Mouse (Mus musculus) forebrain, embryonic 15.5 days (tissue): ENCODE data around the gene Btbd18. TPM values are rescaled to one million over a fixed set of nuclear protein-coding genes. Genes with fewer than 3 reads are reported as not detected.

Experiments
- ATAC-seq: fragments of 200-750 bp; cut with Nextera tagmentation; replicated peaks from 2 replicates; pipeline ENCODE4 v1.8.0; 2017; ENCODE audit warnings: mild to moderate bottlenecking, moderate TSS enrichment, moderate library complexity
- H3K27ac ChIP-seq: fragments of 300-500 bp; sonication (generic); replicated peaks from 2 replicates; pipeline ENCODE4 v1.5.1; 2015; ENCODE audit warnings: mild to moderate bottlenecking, inconsistent platforms
- H3K27me3 ChIP-seq: fragments of 300-500 bp; sonication (generic); 2 replicates; pipeline ENCODE4 v1.6.1; 2015; ENCODE audit warnings: inconsistent platforms
- H3K36me3 ChIP-seq: fragments of 300-500 bp; sonication (generic); 2 replicates; pipeline ENCODE4 v1.6.1; 2015; ENCODE audit warnings: mild to moderate bottlenecking, inconsistent platforms
- H3K4me1 ChIP-seq: fragments of 300-500 bp; sonication (generic); 2 replicates; pipeline ENCODE4 v1.6.1; 2015; ENCODE audit warnings: inconsistent platforms
- H3K4me2 ChIP-seq: fragments of 300-500 bp; sonication (generic); replicated peaks from 2 replicates; pipeline ENCODE4 v1.6.1; 2015; ENCODE audit warnings: mild to moderate bottlenecking, inconsistent platforms
- H3K4me3 ChIP-seq: fragments of 300-500 bp; sonication (generic); 2 replicates; pipeline ENCODE4 v1.5.1; 2015; ENCODE audit warnings: mild to moderate bottlenecking, inconsistent platforms
- H3K9ac ChIP-seq: fragments of 300-500 bp; sonication (generic); replicated peaks from 2 replicates; pipeline ENCODE4 v1.6.1; 2015; ENCODE audit warnings: mild to moderate bottlenecking, inconsistent platforms
- H3K9me3 ChIP-seq: fragments of 300-500 bp; sonication (generic); 2 replicates; pipeline ENCODE4 v1.6.1; 2016; ENCODE audit warnings: inconsistent platforms
- WGBS: fragments of 180-500 bp; shearing (Covaris S2); methylation state at CpG from one replicate; pipeline ENCODE4 v1.1.7; 2015; ENCODE audit warnings: mixed read lengths; 5-methylcytosine and 5-hydroxymethylcytosine counted together
- polyA plus RNA-seq: library from polyadenylated mRNA; unstranded; fragments of >200 nt; fragmentation: Nextera tagmentation; extraction: Ambion mirVana; gene quantifications from 2 replicates; pipeline ENCODE4 v1.2.1, GENCODE M21; 2015

Btbd18 gene
- polyA plus RNA-seq, 1 experiment from 2014 or later = 0.41 TPM

GRCm38 (mm10) chr2:84677968-84678880 is 19.3 kb downstream of the Btbd18 start, which contains the start of the genes Gm28635 and Med19:
Gene Gm28635 (minus strand): TSS chr2:84678041.
Gene Med19 (plus strand): TSS chr2:84678402.
- H3K9me3 ChIP-seq = no peaks in the 10 kb centered on the region
- H3K27me3 ChIP-seq = no peaks in the 10 kb centered on the region
- peaks cover 25% of the 10 kb centered on the region for H3K4me1 ChIP-seq
- peak within 1 kb of the TSS; percentile 64 for H3K4me2 ChIP-seq
- H3K4me3 ChIP-seq = peak within 1 kb of the TSS; percentile 82
- ATAC-seq = peak; percentile 100
- H3K9ac ChIP-seq = peak within 1 kb of the TSS; percentile 76
- H3K36me3 ChIP-seq = peaks cover 29% of the 10 kb centered on the region
- WGBS = under 1% methylated on average over 44 of the region's 44 CpGs
- H3K27ac ChIP-seq = peak within 1 kb of the TSS; percentile 76

GRCm38 (mm10) chr2:84679016-84679415 is 20.1 kb downstream of the Btbd18 start, which contains the start of gene Tmx2:
Gene Tmx2 (minus strand): TSS chr2:84679140.
- H3K4me1 ChIP-seq = peaks cover 25% of the 10 kb centered on the region
- H3K4me2 ChIP-seq = peak within 1 kb of the TSS; percentile 56
- peak within 1 kb of the TSS; percentile 65 for H3K27ac ChIP-seq
- H3K9ac ChIP-seq = peak within 1 kb of the TSS; percentile 76
- no peak for ATAC-seq
- H3K36me3 ChIP-seq = peaks cover 27% of the 10 kb centered on the region
- no peaks in the 10 kb centered on the region for H3K9me3 ChIP-seq
- peak within 1 kb of the TSS; percentile 82 for H3K4me3 ChIP-seq
- H3K27me3 ChIP-seq = no peaks in the 10 kb centered on the region
- WGBS = 20% methylated on average over 8 of the region's 8 CpGs

- Histone ChIP-seq H3K36me3 (peaks cover 41% of the 10 kb centered on the region), H3K4me3 (no peak overlapping the region), H3K27ac (no peak overlapping the region), H3K4me1 (peaks cover 11% of the 10 kb centered on the region), H3K4me2 (no peak overlapping the region), H3K9ac (no peak overlapping the region), H3K9me3 (no peaks in the 10 kb centered on the region), H3K27me3 (no peaks in the 10 kb centered on the region)
- 83% methylated on average over 6 of the region's 6 CpGs for WGBS
- ATAC-seq = no peak
Measured at GRCm38 (mm10) chr2:84682605-84683183, 23.8 kb downstream of the Btbd18 start.

GRCm38 (mm10) chr2:84688080-84688844 is 29.4 kb downstream of the Btbd18 start:
- Histone ChIP-seq H3K9ac (no peak overlapping the region), H3K27ac (no peak overlapping the region), H3K27me3 (no peaks in the 10 kb centered on the region), H3K4me2 (no peak overlapping the region), H3K36me3 (peaks cover 85% of the 10 kb centered on the region), H3K4me1 (no peaks in the 10 kb centered on the region), H3K4me3 (no peak overlapping the region), H3K9me3 (no peaks in the 10 kb centered on the region)
- WGBS = 85% methylated on average over 2 of the region's 2 CpGs
- no peak for ATAC-seq

GRCm38 (mm10) chr2:84690050-84690449 is 31.2 kb downstream of the Btbd18 start:
- Histone ChIP-seq H3K9ac (no peak overlapping the region), H3K27ac (no peak overlapping the region), H3K9me3 (no peaks in the 10 kb centered on the region), H3K36me3 (peaks cover 88% of the 10 kb centered on the region), H3K27me3 (no peaks in the 10 kb centered on the region), H3K4me2 (no peak overlapping the region), H3K4me3 (no peak overlapping the region), H3K4me1 (no peaks in the 10 kb centered on the region)
- WGBS = 89% methylated on average over 12 of the region's 12 CpGs
- ATAC-seq = 0 out of 2 replicates have a peak, but pooled peaks have one; percentile 18

GRCm38 (mm10) chr2:84695007-84695695 is 36.3 kb downstream of the Btbd18 start:
- Histone ChIP-seq H3K4me1 (no peaks in the 10 kb centered on the region), H3K4me3 (no peak overlapping the region), H3K9ac (no peak overlapping the region), H3K36me3 (peaks cover 63% of the 10 kb centered on the region), H3K27ac (no peak overlapping the region), H3K4me2 (no peak overlapping the region), H3K27me3 (no peaks in the 10 kb centered on the region), H3K9me3 (no peaks in the 10 kb centered on the region)
- no peak for ATAC-seq
- 92% methylated on average over 5 of the region's 5 CpGs for WGBS

- Histone ChIP-seq H3K9ac (no peak overlapping the region), H3K27me3 (no peaks in the 10 kb centered on the region), H3K27ac (no peak overlapping the region), H3K9me3 (no peaks in the 10 kb centered on the region), H3K4me2 (no peak overlapping the region), H3K4me3 (no peak overlapping the region), H3K36me3 (peaks cover 25% of the 10 kb centered on the region), H3K4me1 (peaks cover 18% of the 10 kb centered on the region)
- ATAC-seq = no peak
- WGBS = 89% methylated on average over 1 of the region's 1 CpGs
Measured at GRCm38 (mm10) chr2:84703497-84703896, 44.6 kb downstream of the Btbd18 start.

- WGBS = 64% methylated on average over 5 of the region's 5 CpGs
Measured at GRCm38 (mm10) chr2:84704329-84704728, 45.5 kb downstream of the Btbd18 start.

GRCm38 (mm10) chr2:84705295-84705694 is 46.4 kb downstream of the Btbd18 start:
- Histone ChIP-seq H3K9me3 (no peaks in the 10 kb centered on the region), H3K36me3 (peaks cover 26% of the 10 kb centered on the region), H3K4me1 (peaks cover 22% of the 10 kb centered on the region), H3K4me3 (no peak overlapping the region), H3K4me2 (no peak overlapping the region), H3K9ac (no peak overlapping the region), H3K27ac (no peak overlapping the region), H3K27me3 (no peaks in the 10 kb centered on the region)
- WGBS = 97% methylated on average over 1 of the region's 1 CpGs
- no peak for ATAC-seq

More at GRCm38 (mm10) chr2:84704329-84704728, 45.5 kb downstream of the Btbd18 start:
- Histone ChIP-seq H3K27ac (no peak overlapping the region), H3K4me3 (no peak overlapping the region), H3K9me3 (no peaks in the 10 kb centered on the region), H3K27me3 (no peaks in the 10 kb centered on the region), H3K9ac (no peak overlapping the region), H3K4me1 (peaks cover 19% of the 10 kb centered on the region), H3K4me2 (no peak overlapping the region), H3K36me3 (peaks cover 23% of the 10 kb centered on the region)
- ATAC-seq = no peak

GRCm38 (mm10) chr2:84707523-84707922 is 48.6 kb downstream of the Btbd18 start:
- Histone ChIP-seq H3K9ac (no peak overlapping the region), H3K27me3 (no peaks in the 10 kb centered on the region), H3K4me2 (no peak overlapping the region), H3K4me1 (peaks cover 29% of the 10 kb centered on the region), H3K36me3 (peaks cover 30% of the 10 kb centered on the region), H3K27ac (no peak overlapping the region), H3K9me3 (no peaks in the 10 kb centered on the region), H3K4me3 (no peak overlapping the region)
- no peak for ATAC-seq
- WGBS = 8% methylated on average over 1 of the region's 1 CpGs

GRCm38 (mm10) chr2:84711898-84712297 is 53.0 kb downstream of the Btbd18 start:
- WGBS = 82% methylated on average over 2 of the region's 2 CpGs
- peaks cover 21% of the 10 kb centered on the region for H3K36me3 ChIP-seq
- H3K4me2 ChIP-seq = no peak overlapping the region
- H3K27ac ChIP-seq = no peak overlapping the region
- peaks cover 47% of the 10 kb centered on the region for H3K4me1 ChIP-seq
- no peak overlapping the region for H3K9ac ChIP-seq
- H3K9me3 ChIP-seq = no peaks in the 10 kb centered on the region
- no peak for ATAC-seq
- H3K4me3 ChIP-seq = no peak overlapping the region
- no peaks in the 10 kb centered on the region for H3K27me3 ChIP-seq
